Mouse (Mus musculus): ENCODE results near the gene Snap25. TPM values are rescaled to one million over a fixed set of nuclear protein-coding genes. Genes with fewer than 3 reads are reported as not detected.

The Snap25 gene
- total RNA-seq, 1 experiment: 0.13 TPM

DNA sequence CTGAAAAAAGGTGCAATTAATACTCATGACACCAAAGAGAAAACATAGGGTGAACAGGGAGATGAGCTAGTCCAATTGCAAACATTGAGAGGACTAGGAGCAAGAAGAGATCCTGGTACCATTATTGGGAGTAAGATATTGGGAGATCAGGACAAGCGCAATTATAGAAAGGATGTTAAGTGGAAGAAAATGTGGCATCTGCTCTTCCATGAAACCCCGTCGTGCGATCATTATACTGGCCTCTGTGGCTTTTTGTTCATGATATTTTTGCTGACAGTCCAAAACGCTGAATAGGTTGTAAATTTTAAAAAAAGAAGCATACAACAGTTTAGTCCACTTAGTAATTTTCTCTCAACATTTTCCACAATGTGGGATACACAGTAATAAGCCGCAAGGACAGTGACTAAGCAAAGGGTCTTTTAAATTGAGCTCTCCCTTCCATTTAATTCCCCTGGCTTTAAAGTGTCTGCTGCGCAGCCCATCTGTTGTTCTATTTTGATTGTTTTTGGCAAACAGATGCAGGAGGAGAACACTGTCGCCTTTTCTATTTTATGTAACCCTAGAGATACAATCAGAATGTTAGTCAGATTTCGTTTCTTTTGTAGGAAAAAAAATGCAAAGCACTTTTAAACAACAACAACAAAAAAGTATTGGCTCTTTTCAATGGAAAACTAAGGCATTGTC lies 103.6 kb downstream of the Snap25 start:
- in situ Hi-C loops (cut with MboI; ENCODE audit: low sequenced_read_pairs in 2 of 2, unreplicated experiment in 2 of 2): no loop called here
- H3K36me3 ChIP-seq (ENCODE audit: control insufficient read depth, insufficient read depth, low read length, poor library complexity, severe bottlenecking): no peaks in the 10 kb centered on the region
- H3K9me3 ChIP-seq (ENCODE audit: control insufficient read depth, insufficient read depth, low read depth, low read length): no peaks in the 10 kb centered on the region
- no peaks in the 10 kb centered on the region for H3K4me1 ChIP-seq (ENCODE audit: control insufficient read depth in 2 of 2, insufficient read depth in 2 of 2, low read length in 2 of 2, poor library complexity in 1 of 2)
- DNase-seq (ENCODE audit: low read depth, low spot score): no peak
- H3K27ac ChIP-seq (ENCODE audit: insufficient read depth, low read depth, low read length, poor library complexity, severe bottlenecking): no peak overlapping the region
- no peak overlapping the region for H3K4me3 ChIP-seq (ENCODE audit: insufficient read depth in 1 of 2, low read depth in 1 of 2, low read length in 2 of 2, poor library complexity in 1 of 2, severe bottlenecking in 1 of 2)
- no peak for TF ChIP-seq ZC3H11A (IDR thresholded peaks at IDR 0.05; ENCODE audit: borderline replicate concordance, low read depth, low read length)
- no peak for TF ChIP-seq CHD2 (IDR thresholded peaks at IDR 0.05; ENCODE audit: low read depth, low read length)
- TF ChIP-seq MAFK (IDR thresholded peaks at IDR 0.05; ENCODE audit: insufficient read depth, low read depth, low read length): no peak
- no peak for TF ChIP-seq ZNF384 (IDR thresholded peaks at IDR 0.05; ENCODE audit: low read depth, low read length)
- TF ChIP-seq HCFC1 (IDR thresholded peaks at IDR 0.05; ENCODE audit: borderline replicate concordance, insufficient read depth, low read length): no peak
- no peak overlapping the region for H3K9ac ChIP-seq (ENCODE audit: insufficient read depth, low read depth, low read length, poor library complexity, severe bottlenecking)

DNA sequence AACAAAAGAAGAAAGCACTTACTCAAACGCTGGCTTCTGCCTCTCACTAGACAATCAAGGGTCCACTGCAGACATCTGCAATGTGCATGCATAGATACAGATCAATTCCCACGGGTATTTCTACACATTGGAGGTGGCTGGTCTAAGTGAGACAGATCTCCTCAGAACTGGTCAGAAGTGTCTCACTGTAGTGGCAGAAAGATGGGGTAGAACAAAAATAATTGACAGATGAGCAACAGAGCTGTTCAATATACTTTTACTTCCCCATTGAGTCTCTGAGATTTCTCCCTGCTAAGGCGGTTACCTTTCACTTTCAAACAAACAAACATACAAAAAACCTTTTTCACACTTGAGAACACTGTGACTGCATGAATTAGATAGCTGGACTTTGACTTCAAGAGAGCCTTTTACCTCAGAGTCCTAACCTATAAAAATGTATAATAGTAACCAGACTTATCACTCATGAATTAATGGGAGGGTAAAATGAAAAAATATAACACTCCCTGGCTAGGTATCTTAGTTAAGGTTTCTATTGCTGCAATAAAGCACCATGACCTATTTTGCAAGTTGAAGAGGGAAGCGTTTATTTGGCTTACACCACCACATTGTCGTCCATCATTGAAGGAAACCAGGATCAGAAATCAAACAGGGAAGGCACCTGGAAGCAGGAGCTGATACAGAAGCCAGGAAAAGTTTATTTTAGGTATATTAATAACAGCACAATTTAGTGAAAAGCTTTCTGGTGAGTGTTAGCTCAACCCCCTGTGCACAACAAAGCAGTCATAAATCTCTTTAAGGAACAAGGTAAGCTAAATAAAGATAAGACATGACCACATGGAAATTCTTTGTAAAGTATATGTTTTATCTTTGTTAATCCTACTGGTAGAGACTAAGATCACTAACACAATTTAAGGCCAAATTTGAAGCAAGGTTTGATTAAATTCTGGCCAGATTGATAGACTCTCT lies 110.8 kb downstream of the Snap25 start:
- Histone ChIP-seq H3K4me1 (ENCODE audit: control insufficient read depth in 2 of 2, insufficient read depth in 2 of 2, low read length in 2 of 2, poor library complexity in 1 of 2) (no peaks in the 10 kb centered on the region), H3K27ac (ENCODE audit: insufficient read depth, low read depth, low read length, poor library complexity, severe bottlenecking) (no peak overlapping the region), H3K36me3 (ENCODE audit: control insufficient read depth, insufficient read depth, low read length, poor library complexity, severe bottlenecking) (no peaks in the 10 kb centered on the region), H3K4me3 (ENCODE audit: insufficient read depth in 1 of 2, low read depth in 1 of 2, low read length in 2 of 2, poor library complexity in 1 of 2, severe bottlenecking in 1 of 2) (no peak overlapping the region), H3K9ac (ENCODE audit: insufficient read depth, low read depth, low read length, poor library complexity, severe bottlenecking) (no peak overlapping the region), H3K9me3 (ENCODE audit: control insufficient read depth, insufficient read depth, low read depth, low read length) (no peaks in the 10 kb centered on the region)
- no peak for DNase-seq (ENCODE audit: low read depth, low spot score)
- in situ Hi-C loops (cut with MboI; ENCODE audit: low sequenced_read_pairs in 2 of 2, unreplicated experiment in 2 of 2): no loop called here
- no peak for TF ChIP-seq MAFK (IDR thresholded peaks at IDR 0.05; ENCODE audit: insufficient read depth, low read depth, low read length)
- TF ChIP-seq CHD2 (IDR thresholded peaks at IDR 0.05; ENCODE audit: low read depth, low read length): no peak
- no peak for TF ChIP-seq ZC3H11A (IDR thresholded peaks at IDR 0.05; ENCODE audit: borderline replicate concordance, low read depth, low read length)
- no peak for TF ChIP-seq HCFC1 (IDR thresholded peaks at IDR 0.05; ENCODE audit: borderline replicate concordance, insufficient read depth, low read length)
- no peak for TF ChIP-seq ZNF384 (IDR thresholded peaks at IDR 0.05; ENCODE audit: low read depth, low read length)

DNA sequence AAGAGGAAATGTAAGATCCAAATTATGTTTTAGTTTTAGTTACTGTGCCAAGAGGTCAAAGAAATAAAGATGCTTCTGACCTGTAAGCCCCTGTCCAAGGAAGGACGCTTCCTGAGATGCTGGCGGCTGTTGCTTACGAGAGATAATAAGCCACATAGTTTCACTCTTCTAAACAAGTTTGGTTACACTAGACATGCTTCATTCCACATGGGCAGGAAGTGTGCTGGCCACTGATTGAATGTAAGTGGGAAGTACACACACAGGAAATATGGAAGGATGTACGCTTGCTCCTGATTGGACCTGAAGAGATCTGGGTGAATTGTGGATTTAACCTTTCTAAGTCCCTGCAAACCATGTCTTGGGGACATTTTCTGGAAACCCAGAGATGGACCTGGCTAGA lies 114.4 kb downstream of the Snap25 start:
- Histone ChIP-seq H3K9ac (ENCODE audit: insufficient read depth, low read depth, low read length, poor library complexity, severe bottlenecking) (no peak overlapping the region), H3K36me3 (ENCODE audit: control insufficient read depth, insufficient read depth, low read length, poor library complexity, severe bottlenecking) (no peaks in the 10 kb centered on the region), H3K4me3 (ENCODE audit: insufficient read depth in 1 of 2, low read depth in 1 of 2, low read length in 2 of 2, poor library complexity in 1 of 2, severe bottlenecking in 1 of 2) (no peak overlapping the region), H3K4me1 (ENCODE audit: control insufficient read depth in 2 of 2, insufficient read depth in 2 of 2, low read length in 2 of 2, poor library complexity in 1 of 2) (no peaks in the 10 kb centered on the region), H3K27ac (ENCODE audit: insufficient read depth, low read depth, low read length, poor library complexity, severe bottlenecking) (no peak overlapping the region), H3K9me3 (ENCODE audit: control insufficient read depth, insufficient read depth, low read depth, low read length) (no peaks in the 10 kb centered on the region)
- no peak for DNase-seq (ENCODE audit: low read depth, low spot score)
- TF ChIP-seq MAFK (IDR thresholded peaks at IDR 0.05; ENCODE audit: insufficient read depth, low read depth, low read length) (no peak), ZNF384 (IDR thresholded peaks at IDR 0.05; ENCODE audit: low read depth, low read length) (no peak), ZC3H11A (IDR thresholded peaks at IDR 0.05; ENCODE audit: borderline replicate concordance, low read depth, low read length) (no peak), HCFC1 (IDR thresholded peaks at IDR 0.05; ENCODE audit: borderline replicate concordance, insufficient read depth, low read length) (no peak), CHD2 (IDR thresholded peaks at IDR 0.05; ENCODE audit: low read depth, low read length) (no peak)
- in situ Hi-C loops (cut with MboI; ENCODE audit: low sequenced_read_pairs in 2 of 2, unreplicated experiment in 2 of 2): no loop called here

Other genes with a start within 250 kb of the Snap25 start
- gene Ankef1, start 211.5 kb upstream of the Snap25 start, total RNA-seq (2012; rRNA removed): 0.18 TPM in 1 of 2 replicates, not detected in the other
- gene AL731706.2, start 172.2 kb downstream of the Snap25 start, total RNA-seq (2012; rRNA removed): not detected in 2 replicates
- 7.5 and 8.1 TPM in 2 replicates for gene Slx4ip, start 177.8 kb downstream of the Snap25 start, total RNA-seq (2012; rRNA removed)
- 2.7 and 14.3 TPM in 2 replicates for gene AL731706.1, start 177.9 kb downstream of the Snap25 start, total RNA-seq (2012; rRNA removed)
- 7.4 and 7.6 TPM in 2 replicates for gene Mkks, start 177.9 kb downstream of the Snap25 start, total RNA-seq (2012; rRNA removed)